Mouse (Mus musculus) spleen, adult 2 months (tissue): ENCODE measurements around the gene Fbf1.

Experiments
- CTCF ChIP-seq: fragments of 200-500 bp; IDR thresholded peaks from 2 replicates; pipeline ENCODE4 v1.5.1; 2011; ENCODE audit warnings: mild to moderate bottlenecking, inconsistent platforms; ENCODE audit not compliant: insufficient read depth, insufficient read length, insufficient replicate concordance; ENCODE audit errors: extremely low read depth
- POLR2A ChIP-seq: fragments of 200-500 bp; IDR thresholded peaks from 2 replicates; pipeline ENCODE4 v1.6.1; 2011; ENCODE audit warnings: low read depth, low read length, inconsistent platforms

GRCm38 (mm10) chr11:116174775-116175448 is 6.9 kb upstream of the Fbf1 start:
- no peak for TF ChIP-seq CTCF
- TF ChIP-seq POLR2A, result no peak
